Comparison of ENCODE assay signal across 14 mouse cellular contexts in genomic region chr15:56197425-56198201, GRCm38 (mm10).
A peak's percentile ranks its signal among the peaks of the same experiment; 100 is the strongest.
DNase-seq lines count a peak whose midpoint lies in the region; ATAC-seq and TF ChIP-seq lines count a peak whose summit lies in the region.
"Had no signal": no experiment of that assay in that cellular context is flagged by ENCODE, and none has a peak within 500 bp of the region (broad histone marks: within the 10 kb centered on the region; RNA-seq: fewer than 3 reads in every experiment).

No protein-coding gene starts in this region.

- no peak overlapping the region for H3K27ac ChIP-seq in forebrain, embryonic 14.5 days (ENCODE audit: low read depth, low read length)
- no peak overlapping the region for H3K27ac ChIP-seq in forebrain, embryonic 11.5 days (ENCODE audit: low read depth, low read length)
- H3K27ac ChIP-seq in lung, embryonic 14.5 days (ENCODE audit: low read depth), result peak overlapping the region; percentile 77
- H3K27ac ChIP-seq: embryonic facial prominence, embryonic 13.5 days; heart, embryonic 15.5 days; hindbrain, embryonic 15.5 days; kidney, embryonic 15.5 days; limb, embryonic 12.5 days; liver, embryonic 15.5 days had no signal

- TF ChIP-seq CTCF in lung, embryonic 14.5 days (IDR thresholded peaks at IDR 0.05; ENCODE audit: low read depth), result no peak

- no peaks in the 10 kb centered on the region for H3K36me3 ChIP-seq in forebrain, embryonic 14.5 days (ENCODE audit: control insufficient read depth, insufficient read depth, low read length)
- no peaks in the 10 kb centered on the region for H3K36me3 ChIP-seq in forebrain, embryonic 11.5 days (ENCODE audit: control insufficient read depth, insufficient read depth, low read length)
- no peaks in the 10 kb centered on the region for H3K36me3 ChIP-seq in lung, embryonic 14.5 days (ENCODE audit: insufficient read depth)
- H3K36me3 ChIP-seq: embryonic facial prominence, embryonic 13.5 days; heart, embryonic 15.5 days; hindbrain, embryonic 15.5 days; kidney, embryonic 15.5 days; limb, embryonic 12.5 days; liver, embryonic 15.5 days had no signal

- 74% methylated on average over 1 of the region's 1 CpGs for WGBS in forebrain, embryonic 14.5 days
- WGBS in forebrain, embryonic 11.5 days, result 72% methylated on average over 1 of the region's 1 CpGs
- WGBS in lung, embryonic 14.5 days, result 4% methylated on average over 1 of the region's 1 CpGs

- no peaks in the 10 kb centered on the region for H3K27me3 ChIP-seq in forebrain, embryonic 14.5 days (replicated peaks; ENCODE audit: control insufficient read depth, insufficient read depth, low read length)
- H3K27me3 ChIP-seq in forebrain, embryonic 11.5 days (ENCODE audit: control insufficient read depth, insufficient read depth, low read length), result no peaks in the 10 kb centered on the region
- no peaks in the 10 kb centered on the region for H3K27me3 ChIP-seq in lung, embryonic 14.5 days (ENCODE audit: insufficient read depth, low read length)
- H3K27me3 ChIP-seq: embryonic facial prominence, embryonic 13.5 days; heart, embryonic 15.5 days; hindbrain, embryonic 15.5 days; kidney, embryonic 15.5 days; limb, embryonic 12.5 days; liver, embryonic 15.5 days had no signal

- peak; percentile 56 for DNase-seq in forebrain, embryonic 14.5 days (ENCODE audit: low spot score)
- DNase-seq in forebrain, embryonic 11.5 days (ENCODE audit: low spot score), result no peak
- DNase-seq in lung, embryonic 14.5 days, result peak; percentile 93
- no peak for DNase-seq in lung, postnatal 14 days
- peak; percentile 28 for DNase-seq in brain, embryonic 18.5 days (ENCODE audit: low read depth, low spot score)
- DNase-seq in layer of hippocampus, adult 9-10 months (ENCODE audit: low spot score), result peak; percentile 35
- no peak for DNase-seq in adrenal gland, adult 2 months
- DNase-seq in retina, embryonic 14.5 days (ENCODE audit: low spot score), result no peak

- H3K9ac ChIP-seq in forebrain, embryonic 14.5 days (ENCODE audit: low read length), result no peak overlapping the region
- H3K9ac ChIP-seq in forebrain, embryonic 11.5 days (ENCODE audit: low read length), result no peak overlapping the region
- no peak overlapping the region for H3K9ac ChIP-seq in lung, embryonic 14.5 days
- H3K9ac ChIP-seq: embryonic facial prominence, embryonic 13.5 days; heart, embryonic 15.5 days; hindbrain, embryonic 15.5 days; kidney, embryonic 15.5 days; limb, embryonic 12.5 days; liver, embryonic 15.5 days had no signal

- peak; percentile 44; the same call in 1 of the 2 replicates for ATAC-seq in forebrain, embryonic 14.5 days
- ATAC-seq in forebrain, embryonic 11.5 days (replicated peaks; ENCODE audit: low FRiP score), result no peak
- peak; percentile 90 for ATAC-seq in lung, embryonic 14.5 days (ENCODE audit: insufficient read depth)

- H3K4me1 ChIP-seq in forebrain, embryonic 14.5 days (ENCODE audit: control insufficient read depth, insufficient read depth, low read length), result no peaks in the 10 kb centered on the region
- H3K4me1 ChIP-seq in forebrain, embryonic 11.5 days (replicated peaks; ENCODE audit: control insufficient read depth, insufficient read depth, low read length), result no peaks in the 10 kb centered on the region
- H3K4me1 ChIP-seq in lung, embryonic 14.5 days (ENCODE audit: insufficient read depth), result peaks cover 10% of the 10 kb centered on the region; the same call in 1 of the 2 replicates
- H3K4me1 ChIP-seq: heart, embryonic 15.5 days; hindbrain, embryonic 15.5 days; kidney, embryonic 15.5 days; limb, embryonic 12.5 days; liver, embryonic 15.5 days had no signal

- no peak overlapping the region for H3K4me2 ChIP-seq in forebrain, embryonic 14.5 days (ENCODE audit: low read length)
- H3K4me2 ChIP-seq in forebrain, embryonic 11.5 days (ENCODE audit: low read depth, low read length, severe bottlenecking), result no peak overlapping the region
- H3K4me2 ChIP-seq in lung, embryonic 14.5 days, result no peak overlapping the region
- H3K4me2 ChIP-seq: embryonic facial prominence, embryonic 13.5 days; heart, embryonic 15.5 days; hindbrain, embryonic 15.5 days; kidney, embryonic 15.5 days; limb, embryonic 12.5 days; liver, embryonic 15.5 days had no signal

- H3K4me3 ChIP-seq in forebrain, embryonic 14.5 days (ENCODE audit: low read depth, low read length), result no peak overlapping the region
- H3K4me3 ChIP-seq in forebrain, embryonic 11.5 days (ENCODE audit: low read depth, low read length), result no peak overlapping the region
- H3K4me3 ChIP-seq in lung, embryonic 14.5 days (ENCODE audit: low read depth, low read length), result no peak overlapping the region
- H3K4me3 ChIP-seq: embryonic facial prominence, embryonic 13.5 days; heart, embryonic 15.5 days; hindbrain, embryonic 15.5 days; kidney, embryonic 15.5 days; limb, embryonic 12.5 days; liver, embryonic 15.5 days had no signal

- H3K9me3 ChIP-seq in forebrain, embryonic 14.5 days (replicated peaks; ENCODE audit: control insufficient read depth, low read length), result no peaks in the 10 kb centered on the region
- H3K9me3 ChIP-seq in forebrain, embryonic 11.5 days (ENCODE audit: control insufficient read depth, low read length), result no peaks in the 10 kb centered on the region
- no peaks in the 10 kb centered on the region for H3K9me3 ChIP-seq in lung, embryonic 14.5 days (ENCODE audit: low read depth, low read length)
- H3K9me3 ChIP-seq: embryonic facial prominence, embryonic 13.5 days; heart, embryonic 15.5 days; hindbrain, embryonic 15.5 days; kidney, embryonic 15.5 days; limb, embryonic 12.5 days; liver, embryonic 15.5 days had no signal

Comparison
In these comparisons a context has a peak if more than half of its experiments do, and no peak if none do; other contexts are left out.
1. DNase-seq: peak in forebrain, embryonic 14.5 days (single experiment), lung, embryonic 14.5 days (single experiment), brain, embryonic 18.5 days (single experiment) and layer of hippocampus, adult 9-10 months (single experiment); none in forebrain, embryonic 11.5 days (single experiment), lung, postnatal 14 days (single experiment), adrenal gland, adult 2 months (single experiment) and retina, embryonic 14.5 days (single experiment).